Mouse (Mus musculus) frontal cortex, postnatal 10 days (tissue): ENCODE measurements at regions not wholly inside any gene's neighbourhood (a gene's known extent, or its start where the extent isn't known, plus 50 kb on each side); places are given as distances from the start of the nearest gene placed in this dataset.

Experiments
- DNase-seq, 2 experiments: peaks; one replicate each; pipeline ENCODE4 v3.0.0; 2022; ENCODE audit warnings: low spot score in 2 of 2, mixed read lengths in 1 of 2

DNA sequence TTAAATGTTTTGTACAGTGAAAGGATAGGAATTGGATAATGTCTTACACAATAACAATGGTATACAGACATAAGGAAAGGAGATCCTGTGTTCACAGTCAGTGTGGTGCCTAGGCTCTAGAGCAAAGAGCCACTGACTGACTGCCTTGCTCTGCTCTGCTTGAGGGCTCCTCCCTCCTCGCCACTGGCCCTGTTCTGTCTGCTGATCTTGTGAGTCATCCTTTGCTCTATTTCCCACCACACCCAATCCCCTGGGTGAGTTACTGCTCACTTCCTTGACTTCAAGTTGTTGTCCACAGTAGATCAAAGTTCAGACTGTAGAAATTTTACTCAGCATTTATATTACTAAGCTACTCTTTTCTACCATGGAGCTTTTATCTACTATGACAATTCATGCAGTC lies 117.3 kb downstream of the Tmsb4x start:
- no peak for DNase-seq

DNA sequence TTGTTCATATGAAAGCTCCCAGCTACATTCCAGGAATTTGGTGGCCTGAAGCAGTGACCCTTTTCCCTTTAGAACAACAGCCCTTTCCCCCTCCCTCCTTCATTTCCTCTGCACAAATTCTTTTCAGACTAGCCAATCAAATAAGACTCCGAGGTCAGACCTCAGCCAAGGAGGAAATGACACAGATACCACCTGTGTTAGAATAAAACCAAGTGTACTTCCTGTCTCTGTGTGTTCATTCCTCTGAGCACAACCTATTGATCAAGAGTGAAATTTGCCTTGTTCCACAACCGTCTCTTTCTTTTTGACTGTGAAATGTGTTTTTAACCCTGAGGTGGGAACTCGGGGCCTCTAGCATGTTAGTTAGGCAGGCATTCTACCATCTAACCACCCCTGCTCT lies 120.2 kb downstream of the Tmsb4x start:
- no peak for DNase-seq

DNA sequence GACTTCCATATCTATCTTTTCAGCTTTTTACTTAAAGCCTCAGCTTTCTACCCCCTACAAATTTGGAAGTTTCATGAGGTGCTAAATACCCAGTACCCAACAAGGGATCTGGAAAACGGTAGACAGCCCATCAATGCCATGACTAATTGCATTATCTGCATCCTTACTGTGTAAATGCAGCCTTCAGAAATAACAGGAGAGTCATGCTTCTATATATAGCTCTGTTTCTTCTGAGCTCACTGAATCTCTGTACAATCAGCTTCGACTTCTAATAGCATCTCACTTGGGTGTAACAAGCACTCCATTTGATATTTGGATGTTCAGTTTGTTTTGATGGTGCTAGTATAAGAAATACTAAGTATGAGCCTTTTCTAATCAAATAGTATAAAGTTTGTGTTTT lies 120.7 kb downstream of the Tmsb4x start:
- no peak for DNase-seq

DNA sequence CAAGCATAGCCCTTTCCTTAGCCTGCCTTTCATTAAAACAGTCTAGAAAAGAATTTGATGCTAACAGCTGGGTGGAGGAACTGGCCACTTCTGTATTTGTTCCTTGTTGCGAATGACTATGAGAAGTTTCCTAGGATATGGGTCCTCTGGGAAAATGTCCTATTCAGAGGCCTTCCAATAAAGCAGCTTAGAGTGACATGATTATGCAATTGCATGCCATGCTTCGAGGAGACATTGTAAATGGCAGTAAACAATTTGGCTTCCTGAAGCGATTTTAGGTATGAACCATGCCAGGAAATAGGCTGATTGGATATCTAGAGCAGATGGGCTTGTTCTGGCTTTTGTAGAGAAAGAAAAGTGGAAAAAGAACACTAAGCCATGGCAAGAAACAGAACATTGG lies 128.3 kb downstream of the Tmsb4x start:
- DNase-seq: no peak

DNA sequence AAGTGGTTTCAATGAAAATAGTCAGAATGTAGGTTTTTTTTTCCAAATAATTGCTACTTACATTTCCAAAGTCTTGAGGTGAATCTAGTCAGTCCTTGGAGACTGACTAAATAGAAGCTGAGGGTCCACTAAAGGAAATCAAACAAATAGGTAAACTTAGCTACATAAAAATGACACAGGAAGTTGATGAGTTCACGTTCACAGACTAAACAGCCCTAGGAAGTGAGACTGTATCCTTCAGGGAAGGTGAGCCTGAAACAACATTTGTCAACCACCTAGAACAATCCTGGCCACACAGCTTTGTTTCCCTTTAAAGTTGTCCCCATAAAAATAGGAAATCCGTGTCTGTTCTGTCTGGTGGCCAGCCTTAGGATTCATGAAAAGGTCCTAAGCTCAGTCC lies 140.0 kb downstream of the Tmsb4x start:
- no peak for DNase-seq

DNA sequence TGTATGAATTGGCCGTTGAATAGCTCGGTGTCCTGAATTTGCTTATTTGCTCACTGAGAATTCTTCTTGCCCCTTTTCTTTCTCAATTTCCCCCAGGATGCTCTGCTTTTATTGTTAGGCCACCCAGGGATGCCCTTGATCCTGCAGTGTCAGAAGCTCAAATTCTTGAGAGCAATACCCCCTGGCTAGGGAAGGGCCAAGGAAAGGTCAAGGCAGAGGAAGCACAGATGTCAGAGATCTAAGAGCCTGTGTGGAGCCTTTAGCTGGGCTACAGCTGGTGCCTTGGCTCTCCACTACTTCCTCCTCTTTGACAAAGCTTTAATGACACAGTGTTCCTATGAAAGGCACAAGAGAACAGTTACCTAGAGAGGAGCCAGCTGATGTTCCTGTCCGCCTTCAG lies 141.2 kb downstream of the Tmsb4x start:
- no peak for DNase-seq

DNA sequence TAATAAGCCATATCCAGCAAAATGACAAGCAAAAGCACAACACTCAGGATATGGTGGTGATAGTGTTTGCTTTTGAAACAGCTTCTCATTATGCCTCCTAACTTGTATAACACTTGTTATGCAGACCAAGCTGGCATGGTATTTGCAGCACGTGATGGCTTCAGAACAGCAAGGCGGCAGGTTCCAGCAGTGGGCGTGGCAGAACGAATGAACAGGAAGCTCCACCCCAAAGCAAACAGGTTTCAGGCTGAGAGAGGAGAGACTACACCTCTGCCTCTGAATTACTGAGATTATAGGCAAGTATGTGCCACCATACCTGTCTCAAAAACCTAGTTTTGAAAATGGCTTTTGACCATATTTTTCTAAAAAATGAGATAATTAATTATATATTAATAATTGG lies 145.2 kb downstream of the Tmsb4x start:
- DNase-seq: no peak

DNA sequence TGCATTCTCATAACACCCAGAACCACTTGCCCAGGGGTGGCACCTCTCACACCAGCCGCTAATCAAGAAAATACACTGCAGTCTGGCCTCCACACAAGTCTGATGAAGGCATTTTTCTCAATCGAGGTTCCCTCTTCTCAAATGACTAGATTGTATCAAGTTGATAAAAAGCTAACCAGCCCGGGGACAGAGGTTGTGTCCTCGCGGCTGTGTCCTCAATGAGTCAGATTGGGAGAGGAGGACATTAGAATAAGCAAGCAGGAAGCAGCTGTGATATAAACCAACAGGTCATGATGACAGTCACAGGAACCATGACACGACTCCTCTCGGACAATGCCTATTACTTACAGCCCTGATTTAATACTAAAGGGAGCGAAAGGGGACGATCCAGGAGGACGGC lies 156.7 kb downstream of the Tmsb4x start:
- no peak for DNase-seq

DNA sequence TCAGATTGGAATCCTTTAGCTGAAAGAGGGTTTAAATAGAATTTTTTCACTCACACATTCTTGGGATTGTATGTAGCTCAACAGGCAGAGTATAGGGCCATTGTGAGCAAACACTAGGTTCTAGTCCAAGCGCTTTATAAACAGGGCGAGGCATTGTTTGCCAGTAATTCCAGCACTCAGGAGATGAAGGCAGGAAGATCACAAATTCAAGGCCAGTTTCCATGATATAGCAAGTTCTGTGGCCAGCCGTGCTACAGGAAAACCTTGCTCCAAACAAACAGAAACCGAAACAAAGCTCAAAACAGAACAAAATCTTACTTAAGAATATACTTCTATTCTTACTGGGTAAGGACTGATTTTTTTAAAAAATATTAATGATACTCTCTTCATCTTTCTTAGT lies 159.0 kb downstream of the Tmsb4x start:
- DNase-seq: no peak

DNA sequence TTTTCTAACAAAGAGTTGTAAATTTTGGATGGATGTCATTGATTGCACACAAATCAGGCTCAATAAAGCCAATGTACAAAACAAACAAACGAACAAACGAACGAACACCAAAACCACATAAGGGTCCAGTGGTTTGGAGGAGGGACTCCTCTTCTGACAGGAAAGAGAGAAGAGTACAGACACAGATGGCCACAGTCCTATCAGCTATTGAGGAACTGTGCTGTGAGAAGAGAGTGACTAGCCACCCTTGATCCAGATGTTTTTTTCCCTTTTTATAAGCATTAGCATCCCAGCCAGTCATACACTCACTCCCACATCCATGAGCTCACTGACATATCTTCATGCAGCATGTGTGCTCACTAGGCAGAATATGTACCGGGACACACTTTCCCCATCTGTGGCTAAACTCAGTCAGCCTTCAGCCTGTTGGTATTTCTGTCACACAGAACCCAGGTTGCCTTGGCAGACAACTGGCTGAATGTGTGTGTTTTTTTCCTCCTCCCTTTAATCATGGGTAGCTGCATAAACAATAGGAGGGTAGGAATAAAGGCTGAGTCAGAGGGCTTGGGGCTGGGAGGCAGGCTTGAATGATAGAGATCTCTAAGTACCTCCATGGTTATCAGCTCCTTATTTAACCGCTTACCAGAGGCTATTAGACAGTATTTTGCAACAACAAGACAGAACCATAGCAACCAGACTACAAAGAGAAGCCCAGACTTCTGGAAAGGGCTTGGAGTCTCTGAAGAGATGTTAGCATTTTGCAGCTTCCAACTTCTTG lies 159.7 kb downstream of the Tmsb4x start:
- no peak for DNase-seq

DNA sequence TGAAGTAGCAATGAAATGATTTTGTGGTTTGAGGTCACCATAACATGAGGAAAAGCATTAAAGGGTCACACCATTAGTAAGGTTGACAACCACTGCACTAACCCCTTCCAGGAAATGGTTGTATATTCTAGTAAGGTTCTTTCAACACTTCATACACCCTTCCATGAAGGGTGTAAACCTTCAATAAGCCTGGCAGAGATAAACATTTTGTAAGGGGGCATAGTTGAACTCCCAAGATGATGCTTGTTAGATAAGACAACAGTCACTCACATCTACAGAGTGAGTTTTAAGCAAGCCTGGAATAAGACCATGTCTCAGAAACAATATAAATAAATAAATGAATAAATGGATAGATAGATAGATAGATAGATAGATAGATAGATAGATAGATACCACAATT lies 171.1 kb downstream of the Tmsb4x start:
- no peak for DNase-seq

DNA sequence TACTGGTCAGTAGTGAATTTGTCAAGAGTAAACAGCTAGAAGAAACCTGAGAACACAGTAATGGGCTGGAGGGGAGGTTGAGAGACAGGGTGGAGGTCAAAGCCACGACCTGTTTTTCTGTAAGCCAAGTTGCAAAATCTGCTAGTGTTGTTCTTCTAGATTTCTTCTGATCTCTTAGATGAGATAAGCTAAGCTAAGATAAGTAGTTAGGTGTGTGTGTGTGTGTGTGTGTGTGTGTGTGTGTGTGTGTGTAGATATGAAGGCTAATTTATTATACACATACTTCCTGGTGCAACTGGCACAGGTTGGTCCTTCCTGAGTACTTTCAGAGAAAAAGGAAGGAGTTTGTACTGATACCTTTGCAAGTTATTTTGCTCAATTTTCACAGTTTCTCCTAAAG lies 172.8 kb downstream of the Tmsb4x start:
- DNase-seq: no peak

DNA sequence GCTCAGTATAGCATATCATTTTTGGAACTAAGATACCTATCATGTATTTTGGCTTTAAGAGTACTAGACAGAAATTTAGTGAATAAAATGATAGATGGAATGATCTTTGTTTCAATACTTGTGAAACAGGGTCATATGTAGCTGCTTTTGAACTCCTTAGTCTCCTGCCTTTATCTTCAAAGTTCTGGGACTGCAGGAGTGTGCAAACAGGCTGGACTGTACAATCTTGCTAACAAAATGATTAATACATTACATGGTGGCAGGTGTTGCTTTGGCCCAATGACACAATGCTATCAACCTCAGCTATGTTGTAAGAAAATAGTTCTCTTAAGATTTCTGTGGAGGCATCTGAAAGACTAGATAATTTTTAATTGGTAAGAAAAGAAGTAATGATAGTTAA lies 173.5 kb downstream of the Tmsb4x start:
- DNase-seq: no peak

DNA sequence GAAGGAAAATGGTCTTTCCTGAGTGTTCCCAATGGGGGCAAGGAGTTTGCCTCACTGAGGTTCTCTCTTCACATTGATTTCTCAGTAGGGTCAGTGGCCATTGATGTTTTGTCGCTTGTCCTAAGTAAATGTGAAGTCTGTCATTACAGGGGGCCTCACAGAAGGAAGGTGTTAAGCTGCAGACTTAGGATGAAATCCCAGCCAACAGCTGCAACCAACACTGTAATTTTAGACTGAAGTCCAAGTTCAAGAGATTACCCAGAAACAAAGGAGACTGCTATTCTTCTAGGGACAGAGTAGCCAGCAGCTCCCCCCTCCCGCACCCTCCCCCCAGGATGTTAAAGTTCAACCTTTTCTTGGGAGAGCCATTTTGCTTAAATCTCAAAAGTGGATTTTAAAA lies 176.0 kb downstream of the Tmsb4x start:
- no peak for DNase-seq

DNA sequence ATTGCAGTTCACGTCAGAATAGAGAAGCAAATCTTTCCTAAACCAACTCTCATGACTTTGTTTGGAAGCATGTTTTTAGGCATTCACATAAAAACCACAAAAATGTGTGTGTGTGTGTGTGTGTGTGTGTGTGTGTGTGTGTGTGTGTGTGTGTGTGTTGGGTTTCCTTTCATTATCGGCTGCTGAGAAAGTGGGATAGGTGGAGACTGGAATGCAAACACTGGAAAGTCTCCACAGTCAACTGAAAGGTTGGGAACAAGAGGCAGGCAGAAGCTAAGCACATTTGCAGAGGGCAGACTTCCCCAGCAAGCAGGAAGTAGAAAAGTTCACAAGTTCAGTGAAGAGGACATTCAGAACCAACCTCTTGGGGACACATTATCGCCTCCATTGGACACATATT lies 176.5 kb downstream of the Tmsb4x start:
- DNase-seq: no peak

DNA sequence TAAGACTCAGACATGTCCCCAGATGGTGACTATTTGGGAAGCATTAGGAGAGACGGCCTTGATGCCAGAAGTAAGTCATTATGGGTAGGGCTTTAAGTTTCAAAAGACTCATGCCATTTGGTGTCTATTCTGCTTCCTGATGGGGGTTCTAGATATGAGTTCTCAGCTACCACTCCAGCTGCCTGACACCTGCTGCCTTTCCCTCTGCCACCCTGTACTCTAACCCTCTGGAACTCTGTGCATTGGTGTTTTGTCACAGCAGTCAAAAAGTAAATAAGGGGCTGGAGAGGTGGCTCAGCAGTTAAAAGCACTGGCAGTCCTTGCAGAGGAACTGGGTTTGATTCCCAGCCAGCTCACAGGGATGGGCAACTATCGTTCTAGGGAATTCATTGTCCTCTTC lies 177.6 kb downstream of the Tmsb4x start:
- DNase-seq: no peak

DNA sequence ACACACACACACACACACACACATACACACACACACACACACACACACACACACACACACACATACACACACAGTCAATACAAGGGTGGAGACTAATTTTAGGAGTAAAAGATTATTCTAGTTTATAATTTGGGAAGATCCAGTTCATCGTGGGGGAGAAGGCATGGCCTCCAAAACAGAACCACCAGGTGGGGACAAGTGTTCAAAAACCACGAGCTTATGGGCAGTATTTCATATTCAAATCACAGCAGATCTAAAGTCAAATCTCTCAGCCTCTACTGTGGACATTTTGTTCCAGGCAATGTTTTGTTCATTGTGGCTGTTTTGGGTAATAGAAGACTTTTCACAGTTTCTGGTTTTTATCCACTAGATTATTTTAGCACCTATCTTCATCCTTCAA lies 193.5 kb downstream of the Tmsb4x start:
- DNase-seq: no peak

DNA sequence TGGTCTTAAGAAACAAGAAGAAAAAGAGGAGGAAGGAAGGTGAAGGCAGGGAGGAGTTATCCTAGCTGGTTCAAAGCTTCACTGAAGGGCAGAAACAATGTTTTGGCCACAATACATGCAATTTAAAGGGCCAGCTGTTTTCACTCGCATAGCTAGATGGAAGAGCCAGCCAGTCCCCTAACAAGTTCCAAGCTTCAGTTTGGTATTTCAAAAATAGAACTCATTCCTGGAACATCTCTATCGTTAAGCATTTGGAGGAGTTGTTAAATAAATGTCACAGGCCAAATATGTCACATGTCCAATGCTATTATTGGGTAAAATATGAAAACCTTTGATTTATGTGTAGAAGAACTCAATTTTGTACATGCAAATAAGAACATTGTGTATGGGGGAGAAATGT lies 194.8 kb downstream of the Tmsb4x start:
- DNase-seq: no peak

DNA sequence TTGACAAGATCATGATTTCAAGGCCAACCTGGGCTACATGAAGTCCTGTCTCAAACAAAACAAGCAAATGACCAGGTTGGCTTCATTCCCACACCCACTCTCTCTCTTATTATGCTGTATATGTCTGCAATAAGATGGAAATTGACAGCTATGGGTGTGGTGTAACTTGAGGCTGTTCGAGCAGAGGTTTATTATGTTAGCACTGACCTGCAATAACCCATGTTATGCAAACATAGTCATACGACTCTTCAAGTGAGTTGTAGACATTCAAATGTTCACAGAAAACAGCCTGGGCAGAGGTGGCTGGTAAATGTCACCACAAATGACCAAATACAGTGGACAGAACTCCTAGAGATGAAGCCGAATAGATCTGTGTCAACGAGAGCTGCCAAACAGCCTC lies 196.2 kb downstream of the Tmsb4x start:
- DNase-seq: no peak

DNA sequence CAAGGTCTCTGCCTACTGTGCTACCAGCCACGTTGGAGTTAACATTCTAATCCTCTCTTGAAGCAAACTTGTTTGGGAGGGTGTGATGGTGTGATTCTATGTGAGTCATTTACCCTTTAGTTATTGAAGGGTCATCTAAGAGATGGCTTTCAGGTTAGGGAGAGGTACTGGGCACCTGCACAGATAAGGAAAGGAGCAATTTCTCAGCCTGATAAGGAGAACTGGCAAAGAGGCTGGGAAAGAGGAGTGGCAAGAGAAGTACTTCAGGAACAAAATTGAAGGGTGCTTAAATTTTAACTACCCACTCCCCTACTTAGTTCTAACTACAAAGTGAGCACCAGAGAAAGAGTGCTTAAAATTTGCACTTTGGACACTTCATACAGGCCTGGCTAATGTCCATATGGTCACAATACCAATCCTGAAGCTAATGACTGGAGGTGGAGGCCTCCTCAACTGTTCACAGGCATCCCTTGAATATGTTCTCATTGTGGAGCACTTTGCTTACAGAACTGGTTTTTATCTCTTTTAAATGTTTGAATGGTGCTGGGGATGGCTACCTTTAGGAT lies 197.1 kb downstream of the Tmsb4x start:
- no peak for DNase-seq

DNA sequence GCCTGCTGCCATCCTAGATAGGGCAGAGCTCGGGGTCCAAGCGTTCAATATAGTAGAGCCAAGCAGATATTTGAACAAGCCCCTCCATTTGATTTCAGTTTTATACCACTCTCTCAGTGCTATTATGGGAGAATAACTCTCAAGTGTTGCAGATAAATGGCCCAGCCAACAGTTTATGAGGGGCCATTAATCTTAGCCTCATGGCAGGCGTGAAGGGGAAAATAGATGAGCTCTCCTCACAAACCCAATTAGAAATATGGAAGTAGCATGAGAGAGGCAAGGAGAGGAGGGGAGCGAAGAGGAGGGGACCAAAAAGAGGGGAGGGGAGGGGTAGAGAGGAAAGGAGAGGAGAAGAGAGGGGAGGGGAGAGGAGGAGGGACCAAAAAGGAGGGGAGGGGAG lies 213.3 kb downstream of the Tmsb4x start:
- no peak for DNase-seq

DNA sequence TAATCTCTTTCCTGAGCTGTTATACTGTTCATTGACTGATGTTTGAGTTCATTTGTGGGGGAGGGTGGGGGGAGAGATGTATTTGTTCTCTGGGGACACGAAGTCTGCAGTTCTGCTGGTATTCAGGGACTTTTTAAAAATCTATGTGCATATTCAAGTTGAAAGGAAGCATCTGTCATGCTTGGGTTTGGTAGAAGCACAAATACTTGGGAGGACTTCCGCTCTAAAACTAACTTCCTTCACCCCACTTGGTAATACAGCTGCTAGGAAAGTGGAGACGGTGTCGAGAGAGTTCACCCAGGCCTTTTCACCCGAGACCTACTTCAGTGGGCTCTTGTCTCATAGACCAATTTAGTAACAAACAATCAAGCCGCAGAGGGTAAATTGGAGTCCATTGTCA lies 228.1 kb downstream of the Tmsb4x start:
- DNase-seq: no peak

DNA sequence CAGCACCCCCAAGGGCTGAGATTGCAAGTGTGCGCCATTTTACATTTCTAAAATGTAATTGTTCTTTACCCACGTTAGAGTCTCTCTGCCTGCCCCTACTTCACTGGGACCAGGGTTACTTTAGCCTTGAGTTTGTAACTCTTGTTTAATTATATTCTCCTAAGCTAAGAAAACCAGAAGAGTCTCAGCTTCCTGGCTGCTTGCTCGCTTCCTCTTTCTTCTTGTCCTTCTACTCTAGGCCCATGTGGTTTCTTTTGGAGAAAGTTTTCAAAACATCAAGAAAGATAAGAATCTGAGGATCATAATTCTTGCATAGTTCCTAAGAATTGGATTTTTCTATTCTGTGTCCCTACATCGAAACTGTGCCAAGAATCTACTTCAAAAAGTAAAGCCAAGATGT lies 228.6 kb downstream of the Tmsb4x start:
- no peak for DNase-seq

DNA sequence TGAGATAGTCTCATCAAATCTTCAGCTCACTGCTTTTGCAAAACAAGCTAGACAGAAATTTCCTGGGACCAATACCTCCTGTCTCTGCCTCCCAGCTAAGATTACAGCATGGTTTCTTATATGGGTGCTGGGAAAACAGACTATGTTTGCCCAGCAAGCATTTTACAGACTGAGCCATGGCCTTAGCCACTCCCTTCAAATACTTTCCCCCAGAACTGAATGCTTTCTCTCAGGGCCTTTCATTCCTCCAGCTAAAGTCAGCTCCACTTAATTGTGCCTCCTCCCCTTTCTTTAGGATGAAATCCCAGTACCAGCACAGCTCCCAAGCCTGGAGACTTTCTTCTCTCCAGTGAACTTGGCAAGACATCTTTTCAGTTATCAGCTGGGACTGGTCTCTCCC lies 232.1 kb downstream of the Tmsb4x start:
- no peak for DNase-seq
